Mouse (Mus musculus): ENCODE data around the gene Phkg2. TPM values are rescaled to one million over a fixed set of nuclear protein-coding genes. Genes with fewer than 3 reads are reported as not detected.

The Phkg2 gene
- polyA plus RNA-seq, 1 experiment from 2014 or later = 65.7 TPM

DNA sequence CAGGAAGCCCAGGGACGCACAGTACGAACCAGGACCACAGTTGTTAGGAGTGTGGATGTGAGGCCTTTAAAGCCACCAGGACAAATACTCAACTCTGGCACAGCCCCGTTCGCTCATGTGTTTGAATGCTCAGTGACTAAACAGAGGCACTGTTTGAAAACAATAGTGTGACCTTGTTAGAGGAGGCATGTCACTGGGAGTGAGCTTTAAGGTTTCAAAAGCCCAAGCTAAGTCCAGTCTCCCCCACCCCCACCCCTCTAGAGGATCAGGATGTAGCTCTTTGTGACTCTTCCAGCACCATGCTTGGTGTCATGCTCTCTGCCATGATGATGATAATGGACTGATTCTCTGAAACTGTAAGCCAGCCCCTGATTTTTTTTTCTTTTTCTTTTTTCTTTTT is 58.3 kb downstream of the Phkg2 start:
- no peak overlapping the region for H3K27ac ChIP-seq (ENCODE audit: low read length)
- H3K4me3 ChIP-seq (replicated peaks; ENCODE audit: low read length) = no peak overlapping the region
- H3K36me3 ChIP-seq (ENCODE audit: control insufficient read depth, insufficient read depth) = no peaks in the 10 kb centered on the region
- no peaks in the 10 kb centered on the region for H3K9me3 ChIP-seq (ENCODE audit: control insufficient read depth, low read length)
- no peak overlapping the region for H3K9ac ChIP-seq (replicated peaks; ENCODE audit: low read depth, low read length)
- H3K27me3 ChIP-seq (replicated peaks; ENCODE audit: control insufficient read depth, insufficient read depth, low read length) = no peaks in the 10 kb centered on the region
- H3K4me2 ChIP-seq (ENCODE audit: low read length) = no peak overlapping the region
- 48% methylated on average over 4 of the region's 4 CpGs for WGBS
- no peak for ATAC-seq
- no peaks in the 10 kb centered on the region for H3K4me1 ChIP-seq (replicated peaks; ENCODE audit: control insufficient read depth, insufficient read depth, low read length)

Other genes starting within 250 kb of the Phkg2 start
- gene Zfp768, start 227.8 kb upstream of the Phkg2 start, polyA plus RNA-seq (2015; fragmentation: Nextera tagmentation; extraction: Ambion mirVana) = 10.5 and 10.6 TPM in 2 replicates
- gene Zfp747, start 197.3 kb upstream of the Phkg2 start, polyA plus RNA-seq (2015; fragmentation: Nextera tagmentation; extraction: Ambion mirVana) = 8.2 and 9.6 TPM in 2 replicates
- gene 9130019O22Rik, start 186.2 kb upstream of the Phkg2 start, polyA plus RNA-seq (2015; fragmentation: Nextera tagmentation; extraction: Ambion mirVana) = 4.2 and 5.1 TPM in 2 replicates
- gene E430018J23Rik, start 179.7 kb upstream of the Phkg2 start, polyA plus RNA-seq (2015; fragmentation: Nextera tagmentation; extraction: Ambion mirVana) = 5.3 and 6.3 TPM in 2 replicates
- 5.2 and 5.9 TPM in 2 replicates for gene Zfp764, start 166.5 kb upstream of the Phkg2 start, polyA plus RNA-seq (2015; fragmentation: Nextera tagmentation; extraction: Ambion mirVana)
- 28.4 and 28.6 TPM in 2 replicates for gene Zfp688, start 151.3 kb upstream of the Phkg2 start, polyA plus RNA-seq (2015; fragmentation: Nextera tagmentation; extraction: Ambion mirVana)
- gene Zfp689, start 124.2 kb upstream of the Phkg2 start, polyA plus RNA-seq (2015; fragmentation: Nextera tagmentation; extraction: Ambion mirVana) = 14.6 and 17.7 TPM in 2 replicates
- 42.8 and 45.3 TPM in 2 replicates for gene Prr14, start 113.7 kb upstream of the Phkg2 start, polyA plus RNA-seq (2015; fragmentation: Nextera tagmentation; extraction: Ambion mirVana)
- 10.2 and 11.8 TPM in 2 replicates for gene Fbrs, start 94.1 kb upstream of the Phkg2 start, polyA plus RNA-seq (2015; fragmentation: Nextera tagmentation; extraction: Ambion mirVana)
- gene Srcap, start 61.4 kb upstream of the Phkg2 start, polyA plus RNA-seq (2015; fragmentation: Nextera tagmentation; extraction: Ambion mirVana) = 46.3 and 51.5 TPM in 2 replicates
- 16.3 and 18.8 TPM in 2 replicates for gene Gm42715, start 53.8 kb upstream of the Phkg2 start, polyA plus RNA-seq (2015; fragmentation: Nextera tagmentation; extraction: Ambion mirVana)
- gene Tmem265, start 11.9 kb upstream of the Phkg2 start, polyA plus RNA-seq (2015; fragmentation: Nextera tagmentation; extraction: Ambion mirVana) = 4.0 and 6.2 TPM in 2 replicates
- gene Ccdc189, start 15.3 kb downstream of the Phkg2 start, polyA plus RNA-seq (2015; fragmentation: Nextera tagmentation; extraction: Ambion mirVana) = 10.0 and 10.3 TPM in 2 replicates
- 54.1 and 62.7 TPM in 2 replicates for gene Rnf40, start 15.4 kb downstream of the Phkg2 start, polyA plus RNA-seq (2015; fragmentation: Nextera tagmentation; extraction: Ambion mirVana)
- 19.4 and 20.4 TPM in 2 replicates for gene Zfp629, start 42.5 kb downstream of the Phkg2 start, polyA plus RNA-seq (2015; fragmentation: Nextera tagmentation; extraction: Ambion mirVana)
- 30.6 and 33.8 TPM in 2 replicates for gene Bcl7c, start 135.6 kb downstream of the Phkg2 start, polyA plus RNA-seq (2015; fragmentation: Nextera tagmentation; extraction: Ambion mirVana)
- 3.5 and 4.5 TPM in 2 replicates for gene Ctf1, start 139.4 kb downstream of the Phkg2 start, polyA plus RNA-seq (2015; fragmentation: Nextera tagmentation; extraction: Ambion mirVana)
- 0.11 and 0.17 TPM in 2 replicates for gene Ctf2, start 158.8 kb downstream of the Phkg2 start, polyA plus RNA-seq (2015; fragmentation: Nextera tagmentation; extraction: Ambion mirVana)
- gene Fbxl19, start 171.2 kb downstream of the Phkg2 start, polyA plus RNA-seq (2015; fragmentation: Nextera tagmentation; extraction: Ambion mirVana) = 8.0 and 8.4 TPM in 2 replicates
- gene Orai3, start 196.5 kb downstream of the Phkg2 start, polyA plus RNA-seq (2015; fragmentation: Nextera tagmentation; extraction: Ambion mirVana) = 9.5 and 9.6 TPM in 2 replicates
- gene Setd1a, start 203.3 kb downstream of the Phkg2 start, polyA plus RNA-seq (2015; fragmentation: Nextera tagmentation; extraction: Ambion mirVana) = 19.8 and 20.7 TPM in 2 replicates
- not detected in 2 replicates for gene Gm49388, start 212.3 kb downstream of the Phkg2 start, polyA plus RNA-seq (2015; fragmentation: Nextera tagmentation; extraction: Ambion mirVana)
- gene Hsd3b7, start 227.3 kb downstream of the Phkg2 start, polyA plus RNA-seq (2015; fragmentation: Nextera tagmentation; extraction: Ambion mirVana) = 7.3 and 10.7 TPM in 2 replicates

Data from forebrain, embryonic 16.5 days (tissue).